Mouse (Mus musculus): ENCODE data around the gene Letmd1. TPM values are rescaled to one million over a fixed set of nuclear protein-coding genes. Genes with fewer than 3 reads are reported as not detected.
"Not testable (repeated sequence)": the region's sequence is repeated elsewhere in the genome, so short reads cannot be mapped to it uniquely, and the experiment has no call there.

Letmd1 gene
- total RNA-seq, 2 experiments from 2014 or later = 57.1 to 62.9 TPM

- Histone ChIP-seq H3K4me3 (no peak overlapping the region; the same call in 1 of the 2 replicates), H3K27ac (peak overlapping the region; percentile 19)
- DNase-seq (ENCODE audit: low spot score in 2 of 2) = no peak
- TF ChIP-seq CTCF (conservative IDR thresholded peaks at IDR 0.05) = no peak
Observed at GRCm38 (mm10) chr15:100489263-100489662, 20.4 kb downstream of the Letmd1 start.

DNA sequence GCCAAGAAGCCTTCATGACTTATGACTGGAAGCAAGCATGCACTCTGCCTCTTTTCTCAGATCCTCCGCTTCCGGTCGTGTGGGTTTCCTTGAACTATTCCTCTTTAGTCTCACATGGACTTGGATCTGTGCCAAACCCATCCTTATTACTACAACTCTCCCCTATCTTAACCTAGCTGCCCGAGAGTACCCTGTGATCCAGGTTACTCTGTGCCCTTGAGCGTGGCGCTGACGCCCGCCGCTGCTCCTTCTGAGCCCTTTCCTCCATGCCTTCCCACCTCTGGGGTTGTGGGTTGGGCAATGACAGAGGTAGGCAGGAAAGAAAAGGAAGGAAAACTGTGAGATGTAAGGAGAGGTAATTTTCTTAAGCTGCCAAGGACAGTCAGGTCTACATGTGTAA, 23.1 kb downstream of the Letmd1 start:
- no peak for TF ChIP-seq CTCF (conservative IDR thresholded peaks at IDR 0.05)
- no peak for DNase-seq (ENCODE audit: low spot score in 2 of 2)
- H3K27ac ChIP-seq = no peak overlapping the region
- no peak overlapping the region for H3K4me3 ChIP-seq

GRCm38 (mm10) chr15:100494647-100495046, 25.8 kb downstream of the Letmd1 start:
- peak overlapping the region; percentile 81 for H3K4me3 ChIP-seq
- DNase-seq (ENCODE audit: low spot score in 2 of 2) = peak; percentile 34 to 38
- peak overlapping the region; percentile 96 for H3K27ac ChIP-seq
- TF ChIP-seq CTCF (conservative IDR thresholded peaks at IDR 0.05) = no peak

GRCm38 (mm10) chr15:100495102-100495501, 26.3 kb downstream of the Letmd1 start, which contains the start of gene Csrnp2:
TSS of gene Csrnp2 (minus strand) at chr15:100495488.
- peak within 1 kb of the TSS; percentile 81 for H3K4me3 ChIP-seq
- peak within 1 kb of the TSS; percentile 96 for H3K27ac ChIP-seq
- TF ChIP-seq CTCF (conservative IDR thresholded peaks at IDR 0.05) = peak; percentile 60
- DNase-seq (ENCODE audit: low spot score in 2 of 2) = peak; percentile 93 to 95

GRCm38 (mm10) chr15:100499506-100499905, 30.7 kb downstream of the Letmd1 start:
- not testable (repeated sequence) for H3K27ac ChIP-seq; H3K4me3 ChIP-seq; DNase-seq (ENCODE audit: low spot score in 2 of 2)

- TF ChIP-seq CTCF (conservative IDR thresholded peaks at IDR 0.05) = no peak
- H3K4me3 ChIP-seq = no peak overlapping the region
- no peak overlapping the region for H3K27ac ChIP-seq
- no peak for DNase-seq (ENCODE audit: low spot score in 2 of 2)
Observed at GRCm38 (mm10) chr15:100508454-100509167, 39.8 kb downstream of the Letmd1 start.

GRCm38 (mm10) chr15:100510072-100510471, 41.2 kb downstream of the Letmd1 start:
- Histone ChIP-seq H3K27ac (no peak overlapping the region), H3K4me3 (no peak overlapping the region)
- TF ChIP-seq CTCF (conservative IDR thresholded peaks at IDR 0.05) = no peak
- DNase-seq (ENCODE audit: low spot score in 2 of 2) = no peak

DNA sequence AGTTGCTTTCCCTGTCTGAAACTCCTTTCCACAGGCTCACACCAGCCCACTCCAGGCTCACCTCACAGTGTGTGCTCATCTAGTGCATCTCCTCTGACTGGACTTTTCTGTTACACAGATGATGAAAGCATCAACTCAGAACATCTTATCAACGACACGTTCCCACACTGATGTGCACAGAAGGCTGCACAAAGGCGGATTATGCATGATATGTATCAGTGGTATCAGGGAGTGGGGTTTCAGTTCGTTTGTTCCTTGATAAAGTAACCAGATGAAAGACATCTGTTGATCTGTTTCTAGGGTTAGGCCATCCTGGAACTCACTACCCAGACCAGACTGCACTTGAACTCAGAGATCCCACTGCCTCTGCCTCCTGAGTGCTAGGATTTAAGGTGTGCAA, 44.6 kb downstream of the Letmd1 start:
- H3K4me3 ChIP-seq = no peak overlapping the region
- DNase-seq (ENCODE audit: low spot score in 2 of 2) = no peak
- no peak for TF ChIP-seq CTCF (conservative IDR thresholded peaks at IDR 0.05)
- no peak overlapping the region for H3K27ac ChIP-seq

DNA sequence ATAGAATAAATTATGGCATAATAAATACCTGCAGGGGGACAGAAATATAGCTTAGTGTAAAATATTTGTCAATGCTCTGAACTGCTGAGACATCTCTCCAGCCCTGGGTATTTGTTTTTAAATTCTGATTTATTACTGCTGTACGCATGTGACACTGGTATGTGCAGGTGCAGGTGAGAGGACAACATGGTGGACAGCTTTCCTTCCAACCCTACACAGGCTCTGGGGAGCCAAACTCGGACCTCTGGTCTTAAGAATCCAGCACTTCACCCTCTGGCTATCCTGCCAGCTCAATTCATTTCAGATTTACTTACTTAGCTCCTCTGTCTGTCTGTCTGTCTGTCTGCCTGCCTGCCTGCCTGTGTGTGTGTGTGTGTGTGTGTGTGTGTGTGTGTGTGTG, 46.3 kb downstream of the Letmd1 start:
- no peak for TF ChIP-seq CTCF (conservative IDR thresholded peaks at IDR 0.05)
- no peak overlapping the region for H3K27ac ChIP-seq
- H3K4me3 ChIP-seq = no peak overlapping the region
- DNase-seq (ENCODE audit: low spot score in 2 of 2) = no peak

- no peak for DNase-seq (ENCODE audit: low spot score in 2 of 2)
- no peak for TF ChIP-seq CTCF (conservative IDR thresholded peaks at IDR 0.05)
- no peak overlapping the region for H3K27ac ChIP-seq
- no peak overlapping the region for H3K4me3 ChIP-seq
Observed at GRCm38 (mm10) chr15:100520306-100520705, 51.5 kb downstream of the Letmd1 start.

DNA sequence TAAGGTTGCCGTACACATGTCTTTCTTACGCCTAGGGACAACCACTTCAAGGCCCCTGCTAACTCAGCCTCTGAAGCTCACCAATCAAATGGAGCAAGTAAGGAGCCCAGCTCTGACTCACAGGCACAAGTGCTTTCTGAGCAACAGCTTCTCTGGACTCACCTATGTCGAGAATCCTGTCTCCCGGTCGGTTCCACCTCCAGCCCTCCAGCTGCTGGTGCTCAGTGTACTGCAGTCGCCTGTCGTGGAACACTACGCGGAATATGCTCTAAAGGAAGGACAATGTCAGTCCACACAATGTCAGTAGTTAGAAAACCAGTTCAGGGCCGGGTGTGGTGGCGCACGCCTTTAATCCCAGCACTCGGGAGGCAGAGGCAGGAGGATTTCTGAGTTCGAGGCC, 56.6 kb downstream of the Letmd1 start:
- no peak for TF ChIP-seq CTCF (conservative IDR thresholded peaks at IDR 0.05)
- H3K4me3 ChIP-seq = no peak overlapping the region
- no peak overlapping the region for H3K27ac ChIP-seq
- DNase-seq (ENCODE audit: low spot score in 2 of 2) = no peak

DNA sequence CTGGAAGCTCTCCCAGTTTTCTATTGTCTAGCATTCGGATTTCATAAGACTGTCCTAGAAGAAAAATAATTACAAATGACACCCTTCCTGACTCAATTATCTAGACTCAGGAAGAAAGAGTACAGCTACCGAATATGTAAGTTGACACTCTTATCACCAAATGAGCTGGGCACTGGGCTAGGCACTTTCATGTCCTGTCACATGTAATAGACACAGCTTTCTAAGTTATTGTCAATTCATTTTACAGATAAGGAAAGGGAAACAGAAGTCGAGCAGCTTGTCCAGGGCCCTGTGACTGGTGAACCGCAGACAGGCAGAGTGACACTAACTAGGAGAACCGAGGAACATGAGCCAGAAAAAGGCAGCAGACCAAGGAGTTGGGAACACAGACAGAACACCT, 59.1 kb downstream of the Letmd1 start:
- Histone ChIP-seq H3K27ac (no peak overlapping the region), H3K4me3 (no peak overlapping the region)
- no peak for TF ChIP-seq CTCF (conservative IDR thresholded peaks at IDR 0.05)
- no peak for DNase-seq (ENCODE audit: low spot score in 2 of 2)

Other genes with a start within 250 kb of the Letmd1 start
- gene Atf1, start 241.2 kb upstream of the Letmd1 start, total RNA-seq (2021) = 10 to 100 TPM; 22.5 to 24.2 TPM
- not detected for gene Tmprss12, start 188.2 kb upstream of the Letmd1 start, total RNA-seq (2021)
- 10 to 100 TPM; 31.5 to 36.8 TPM for gene Mettl7a1, start 164.9 kb upstream of the Letmd1 start, total RNA-seq (2021)
- gene Mettl7a3, start 134.1 kb upstream of the Letmd1 start, total RNA-seq (2021) = under 1 TPM; 0.33 to 0.37 TPM
- gene Methig1, start 115.9 kb upstream of the Letmd1 start, total RNA-seq (2021) = not detected
- under 1 TPM in 1 of 2 experiments, not detected in 1; 0.72 TPM for gene Mettl7a2, start 115.8 kb upstream of the Letmd1 start, total RNA-seq (2021)
- not detected for gene Higd1c, start 104.5 kb upstream of the Letmd1 start, total RNA-seq (2021)
- gene Gm5475, start 46.9 kb upstream of the Letmd1 start, total RNA-seq (2021) = not detected
- gene Slc11a2, start 44.0 kb upstream of the Letmd1 start, total RNA-seq (2021) = 10 to 100 TPM; 62.0 to 67.5 TPM
- 10 to 100 TPM; 23.3 to 23.9 TPM for gene Csrnp2, start 26.5 kb downstream of the Letmd1 start, total RNA-seq (2021)
- 10 to 100 TPM; 29.3 to 31.0 TPM for gene Tfcp2, start 83.0 kb downstream of the Letmd1 start, total RNA-seq (2021)
- gene Pou6f1, start 131.0 kb downstream of the Letmd1 start, total RNA-seq (2021) = 100 to 1,000 TPM; 106 to 107 TPM
- gene Dazap2, start 146.3 kb downstream of the Letmd1 start, total RNA-seq (2021) = 100 to 1,000 TPM; 112 to 113 TPM
- gene Smagp, start 167.9 kb downstream of the Letmd1 start, total RNA-seq (2021) = 1 to 10 TPM; 1.1 to 1.7 TPM
- 1 to 10 TPM; 5.3 to 5.6 TPM for gene Bin2, start 200.5 kb downstream of the Letmd1 start, total RNA-seq (2021)
- 1 to 10 TPM; 1.3 TPM for gene Cela1, start 218.9 kb downstream of the Letmd1 start, total RNA-seq (2021)

All from layer of hippocampus, adult 2 months (tissue).